Mouse (Mus musculus) cerebellum, adult 2 months (tissue): ENCODE data around the gene Ccdc97.

ENCODE experiments used
- CTCF ChIP-seq: fragments of 200-500 bp; IDR thresholded peaks from 2 replicates; pipeline ENCODE4 v1.5.1; 2011; ENCODE audit warnings: low read depth, mild to moderate bottlenecking, control low read depth, low read length, moderate library complexity, borderline replicate concordance; ENCODE audit not compliant: insufficient read depth
- POLR2A ChIP-seq: fragments of 200-500 bp; IDR thresholded peaks from 2 replicates; pipeline ENCODE4 v1.6.1; 2011; ENCODE audit warnings: low read length, control low read depth, borderline replicate concordance; ENCODE audit not compliant: insufficient read depth

DNA sequence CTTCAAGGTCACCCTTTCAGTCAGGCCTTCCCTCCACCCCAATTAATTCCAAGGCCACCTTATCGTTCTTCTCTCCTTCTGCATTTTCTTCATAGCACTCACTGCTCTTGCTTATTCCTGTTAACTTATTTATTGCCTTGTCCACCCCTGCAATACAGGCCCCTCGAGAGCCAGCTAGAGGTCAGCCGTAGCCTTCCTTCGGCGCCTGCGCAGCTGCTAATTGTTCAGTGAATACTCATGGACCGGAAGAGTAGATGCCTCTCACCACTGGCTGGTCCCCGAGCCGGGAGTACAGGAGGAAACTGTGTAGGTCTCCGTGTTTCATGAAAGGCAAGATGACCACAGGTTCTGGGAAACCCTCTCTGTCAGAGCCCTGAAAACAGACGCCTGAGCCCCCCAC, 44.8 kb upstream of the Ccdc97 start:
- TF ChIP-seq POLR2A (no peak), CTCF (no peak)
